Mouse (Mus musculus) neural tube, embryonic 13.5 days (tissue): ENCODE measurements around the gene Tbc1d22a. TPM values are rescaled to one million over a fixed set of nuclear protein-coding genes. Genes with fewer than 3 reads are reported as not detected.

Source experiments
- ATAC-seq: fragments of 200-750 bp; cut with Nextera tagmentation; 2 replicates; pipeline ENCODE4 v1.8.0; 2017; ENCODE audit warnings: low read depth, mild to moderate bottlenecking, moderate TSS enrichment, moderate library complexity
- H3K27ac ChIP-seq: fragments of 300-500 bp; sonication (generic); replicated peaks from 2 replicates; pipeline ENCODE4 v1.5.1; 2015; ENCODE audit warnings: moderate library complexity, mild to moderate bottlenecking, inconsistent platforms
- H3K27me3 ChIP-seq: fragments of 300-500 bp; sonication (generic); 2 replicates; pipeline ENCODE4 v1.6.1; 2015; ENCODE audit warnings: mild to moderate bottlenecking, inconsistent platforms
- H3K36me3 ChIP-seq: fragments of 300-500 bp; sonication (generic); 2 replicates; pipeline ENCODE4 v1.6.1; 2015; ENCODE audit warnings: mild to moderate bottlenecking, inconsistent platforms
- H3K4me1 ChIP-seq: fragments of 300-500 bp; sonication (generic); replicated peaks from 2 replicates; pipeline ENCODE4 v1.6.1; 2015; ENCODE audit warnings: inconsistent platforms
- H3K4me2 ChIP-seq: fragments of 300-500 bp; sonication (generic); 2 replicates; pipeline ENCODE4 v1.6.1; 2015; ENCODE audit warnings: inconsistent platforms, mild to moderate bottlenecking, moderate library complexity
- H3K4me3 ChIP-seq: fragments of 300-500 bp; sonication (generic); 2 replicates; pipeline ENCODE4 v1.5.1; 2015; ENCODE audit warnings: mild to moderate bottlenecking, inconsistent platforms
- H3K9ac ChIP-seq: fragments of 300-500 bp; sonication (generic); 2 replicates; pipeline ENCODE4 v1.6.1; 2015; ENCODE audit warnings: moderate library complexity, mild to moderate bottlenecking, inconsistent platforms
- H3K9me3 ChIP-seq: fragments of 300-500 bp; sonication (generic); 2 replicates; pipeline ENCODE4 v1.6.1; 2016; ENCODE audit warnings: inconsistent platforms
- WGBS: fragments of 180-500 bp; shearing (Covaris S2); methylation state at CpG from one replicate; pipeline ENCODE4 v1.1.7; 2015; 5-methylcytosine and 5-hydroxymethylcytosine counted together
- polyA plus RNA-seq: library from polyadenylated mRNA; unstranded; fragments of >200 nt; fragmentation: Nextera tagmentation; extraction: Ambion mirVana; gene quantifications from 2 replicates; pipeline ENCODE4 v1.2.1, GENCODE M21; 2015

Gene Tbc1d22a
- polyA plus RNA-seq, 1 experiment from 2014 or later: 12.4 TPM

DNA sequence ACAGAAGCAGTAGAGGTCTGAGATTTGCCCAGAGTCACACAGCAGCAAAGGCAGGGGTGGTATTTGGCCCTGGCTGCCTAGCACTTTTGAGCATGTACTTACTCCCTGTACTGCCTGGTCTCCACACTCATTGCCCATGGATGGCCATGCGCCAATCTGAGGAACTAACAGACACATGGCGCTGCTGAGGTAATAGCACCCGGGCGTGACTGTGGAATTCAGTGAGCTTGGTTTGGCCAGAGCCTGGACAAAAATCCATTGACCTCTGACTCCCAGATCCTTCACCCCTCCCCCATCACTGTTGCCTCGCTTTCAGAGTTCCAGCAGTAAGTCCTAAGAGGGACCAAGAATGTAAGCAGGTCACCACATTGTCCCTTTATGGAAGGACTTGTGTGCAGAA is 278.4 kb downstream of the Tbc1d22a start:
- WGBS: 78% methylated on average over 5 of the region's 5 CpGs
- Histone ChIP-seq H3K36me3 (no peaks in the 10 kb centered on the region), H3K27ac (no peak overlapping the region), H3K27me3 (peaks cover 19% of the 10 kb centered on the region), H3K4me1 (peaks cover 23% of the 10 kb centered on the region), H3K4me2 (no peak overlapping the region), H3K9me3 (no peaks in the 10 kb centered on the region), H3K4me3 (no peak overlapping the region), H3K9ac (no peak overlapping the region)
- no peak for ATAC-seq

- Histone ChIP-seq H3K4me2 (no peak overlapping the region), H3K4me3 (no peak overlapping the region), H3K9me3 (no peaks in the 10 kb centered on the region), H3K27me3 (no peaks in the 10 kb centered on the region), H3K27ac (no peak overlapping the region), H3K9ac (no peak overlapping the region), H3K36me3 (no peaks in the 10 kb centered on the region), H3K4me1 (peaks cover 14% of the 10 kb centered on the region)
- WGBS: 87% methylated on average over 4 of the region's 4 CpGs
- ATAC-seq: no peak
These were observed 281.9 kb downstream of the Tbc1d22a start for GRCm38 (mm10) chr15:86496209-86496608.

DNA sequence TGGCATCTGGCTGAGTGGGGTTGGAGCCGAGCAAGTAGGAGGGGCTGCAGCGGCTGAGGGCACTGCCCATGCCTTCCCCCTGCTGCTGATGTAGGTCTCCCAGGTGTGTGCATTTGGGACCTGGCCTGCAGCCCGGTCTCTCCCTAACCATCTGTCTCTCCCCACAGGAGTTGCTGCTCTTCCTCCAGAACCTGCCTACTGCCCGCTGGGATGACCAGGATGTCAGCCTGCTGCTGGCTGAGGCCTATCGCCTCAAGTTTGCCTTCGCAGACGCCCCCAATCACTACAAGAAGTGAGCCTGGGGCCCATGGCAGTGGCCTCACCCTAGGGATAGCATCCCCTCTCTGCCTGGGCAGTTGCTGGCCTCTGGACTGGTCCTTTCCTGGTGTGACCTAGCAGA is 282.4 kb downstream of the Tbc1d22a start:
- WGBS: 85% methylated on average over 7 of the region's 7 CpGs
- H3K27ac ChIP-seq: no peak overlapping the region

DNA sequence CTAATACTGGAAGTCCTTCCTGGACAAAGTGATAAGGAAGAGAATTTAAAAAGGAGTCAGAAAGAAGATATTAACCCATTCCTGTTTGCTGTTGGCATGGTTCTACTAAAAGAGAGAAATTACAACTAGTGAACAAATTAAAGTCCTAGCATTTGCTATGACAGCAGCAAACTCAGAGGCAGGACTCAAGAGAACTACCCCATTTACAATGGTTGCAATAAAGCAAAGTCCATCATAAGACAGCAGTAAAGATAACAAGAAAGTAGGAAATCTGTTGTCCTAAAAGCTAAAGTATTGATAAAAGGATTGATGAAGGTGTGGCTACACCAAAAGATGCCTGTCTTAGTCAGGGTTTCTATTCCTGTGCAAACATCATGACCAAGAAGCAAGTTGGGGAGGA is 286.3 kb downstream of the Tbc1d22a start:
- Histone ChIP-seq H3K27me3 (no peaks in the 10 kb centered on the region), H3K27ac (no peak overlapping the region), H3K4me1 (peaks cover 5% of the 10 kb centered on the region; the same call in 1 of the 2 replicates), H3K9me3 (no peaks in the 10 kb centered on the region), H3K9ac (no peak overlapping the region), H3K4me2 (no peak overlapping the region), H3K36me3 (no peaks in the 10 kb centered on the region), H3K4me3 (no peak overlapping the region)
- no peak for ATAC-seq

More for the DNA sequence above, 282.4 kb downstream of the Tbc1d22a start:
- ATAC-seq: no peak
- H3K4me2 ChIP-seq: no peak overlapping the region
- H3K36me3 ChIP-seq: no peaks in the 10 kb centered on the region
- no peak overlapping the region for H3K4me3 ChIP-seq
- no peaks in the 10 kb centered on the region for H3K9me3 ChIP-seq
- no peaks in the 10 kb centered on the region for H3K27me3 ChIP-seq
- H3K4me1 ChIP-seq: peaks cover 14% of the 10 kb centered on the region
- no peak overlapping the region for H3K9ac ChIP-seq

DNA sequence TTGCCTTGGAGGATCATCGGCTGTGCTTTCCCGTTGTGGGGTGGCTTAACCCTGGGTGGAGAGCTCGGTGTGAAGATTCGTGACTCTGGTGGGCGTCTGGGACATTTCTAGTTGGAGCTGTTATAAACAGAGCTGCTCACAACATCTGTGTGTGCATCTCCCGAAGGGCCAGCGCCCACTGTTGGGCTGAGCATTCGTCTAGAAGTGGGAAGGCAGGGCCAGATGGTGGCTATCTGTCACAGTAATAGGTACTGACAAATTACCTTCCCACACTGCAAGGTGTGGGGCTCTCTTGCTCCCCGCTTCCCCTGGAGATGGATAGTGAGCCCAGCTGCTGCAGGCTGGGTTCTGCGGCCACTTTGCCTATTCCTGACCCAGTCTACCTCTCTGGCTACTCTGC is 289.2 kb downstream of the Tbc1d22a start:
- Histone ChIP-seq H3K9ac (no peak overlapping the region), H3K4me3 (no peak overlapping the region), H3K27me3 (no peaks in the 10 kb centered on the region), H3K4me1 (peaks cover 5% of the 10 kb centered on the region; the same call in 1 of the 2 replicates), H3K4me2 (no peak overlapping the region), H3K36me3 (no peaks in the 10 kb centered on the region), H3K27ac (no peak overlapping the region), H3K9me3 (no peaks in the 10 kb centered on the region)
- ATAC-seq: no peak
- WGBS: 62% methylated on average over 10 of the region's 10 CpGs

- ATAC-seq: no peak
- Histone ChIP-seq H3K36me3 (no peaks in the 10 kb centered on the region), H3K9ac (no peak overlapping the region), H3K27ac (no peak overlapping the region), H3K4me1 (peaks cover 29% of the 10 kb centered on the region), H3K9me3 (no peaks in the 10 kb centered on the region), H3K4me3 (no peak overlapping the region), H3K4me2 (no peak overlapping the region), H3K27me3 (no peaks in the 10 kb centered on the region)
- WGBS: 77% methylated on average over 4 of the region's 4 CpGs
These were observed 292.4 kb downstream of the Tbc1d22a start for GRCm38 (mm10) chr15:86506666-86507065.

- Histone ChIP-seq H3K4me3 (no peak overlapping the region), H3K9ac (no peak overlapping the region), H3K4me1 (peaks cover 29% of the 10 kb centered on the region), H3K27ac (no peak overlapping the region), H3K27me3 (no peaks in the 10 kb centered on the region), H3K9me3 (no peaks in the 10 kb centered on the region), H3K36me3 (no peaks in the 10 kb centered on the region), H3K4me2 (no peak overlapping the region)
- no peak for ATAC-seq
- 89% methylated on average over 8 of the region's 8 CpGs for WGBS
These were observed 293.3 kb downstream of the Tbc1d22a start for GRCm38 (mm10) chr15:86507546-86507945.

GRCm38 (mm10) chr15:86508406-86509176 is 294.3 kb downstream of the Tbc1d22a start:
- no peak overlapping the region for H3K4me2 ChIP-seq
- no peak overlapping the region for H3K4me3 ChIP-seq
- ATAC-seq: no peak
- H3K9me3 ChIP-seq: no peaks in the 10 kb centered on the region
- no peak overlapping the region for H3K27ac ChIP-seq
- 66% methylated on average over 7 of the region's 7 CpGs for WGBS
- H3K36me3 ChIP-seq: no peaks in the 10 kb centered on the region
- H3K27me3 ChIP-seq: no peaks in the 10 kb centered on the region
- peaks cover 28% of the 10 kb centered on the region for H3K4me1 ChIP-seq
- H3K9ac ChIP-seq: no peak overlapping the region

- Histone ChIP-seq H3K4me2 (no peak overlapping the region), H3K4me3 (no peak overlapping the region), H3K27ac (no peak overlapping the region), H3K9ac (no peak overlapping the region), H3K9me3 (no peaks in the 10 kb centered on the region), H3K27me3 (no peaks in the 10 kb centered on the region), H3K36me3 (no peaks in the 10 kb centered on the region), H3K4me1 (peaks cover 27% of the 10 kb centered on the region)
- 80% methylated on average over 6 of the region's 6 CpGs for WGBS
- ATAC-seq: no peak
These were observed 295.3 kb downstream of the Tbc1d22a start for GRCm38 (mm10) chr15:86509601-86510000.

DNA sequence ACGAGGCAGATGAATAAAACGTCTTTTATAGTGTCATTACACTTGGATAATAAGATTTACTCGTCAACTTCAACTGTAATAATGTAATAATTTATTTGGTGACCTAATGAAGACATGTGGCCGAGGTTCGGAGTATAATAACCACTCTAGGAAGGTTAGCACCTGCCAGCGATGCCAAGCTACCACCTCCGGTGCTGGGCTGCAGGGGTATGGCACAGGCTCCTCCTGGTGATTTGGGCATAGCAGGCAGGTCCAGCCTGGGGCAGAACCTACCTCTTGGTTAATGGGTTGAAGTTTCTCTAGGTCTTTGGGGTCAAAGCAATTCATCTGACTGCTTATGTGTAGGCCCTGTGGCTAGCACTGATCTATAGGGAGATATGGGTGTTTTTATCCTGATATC is 296.9 kb downstream of the Tbc1d22a start:
- no peak overlapping the region for H3K9ac ChIP-seq
- 69% methylated on average over 7 of the region's 7 CpGs for WGBS
- peaks cover 27% of the 10 kb centered on the region for H3K4me1 ChIP-seq
- H3K4me3 ChIP-seq: no peak overlapping the region
- no peaks in the 10 kb centered on the region for H3K27me3 ChIP-seq
- H3K4me2 ChIP-seq: no peak overlapping the region
- H3K9me3 ChIP-seq: no peaks in the 10 kb centered on the region
- H3K27ac ChIP-seq: no peak overlapping the region
- H3K36me3 ChIP-seq: no peaks in the 10 kb centered on the region
- no peak for ATAC-seq

GRCm38 (mm10) chr15:86513336-86513735 is 299.1 kb downstream of the Tbc1d22a start:
- 59% methylated on average over 5 of the region's 5 CpGs for WGBS

GRCm38 (mm10) chr15:86520201-86520600 is 305.9 kb downstream of the Tbc1d22a start:
- ATAC-seq: no peak
- H3K9ac ChIP-seq: no peak overlapping the region
- H3K27me3 ChIP-seq: no peaks in the 10 kb centered on the region
- no peak overlapping the region for H3K4me3 ChIP-seq
- H3K4me2 ChIP-seq: no peak overlapping the region
- no peak overlapping the region for H3K27ac ChIP-seq
- 72% methylated on average over 4 of the region's 4 CpGs for WGBS
- H3K4me1 ChIP-seq: 0 out of 2 replicates have a peak, but pooled peaks cover 4% of the 10 kb centered on the region
- H3K36me3 ChIP-seq: no peaks in the 10 kb centered on the region
- 0 out of 2 replicates have a peak, but pooled peaks cover 6% of the 10 kb centered on the region for H3K9me3 ChIP-seq

More at GRCm38 (mm10) chr15:86513336-86513735, 299.1 kb downstream of the Tbc1d22a start:
- Histone ChIP-seq H3K27me3 (no peaks in the 10 kb centered on the region), H3K4me2 (no peak overlapping the region), H3K9me3 (0 out of 2 replicates have a peak, but pooled peaks cover 2% of the 10 kb centered on the region), H3K4me3 (no peak overlapping the region), H3K9ac (no peak overlapping the region), H3K4me1 (peaks cover 27% of the 10 kb centered on the region), H3K36me3 (no peaks in the 10 kb centered on the region), H3K27ac (no peak overlapping the region)
- ATAC-seq: no peak

- Histone ChIP-seq H3K4me1 (no peaks in the 10 kb centered on the region), H3K4me2 (no peak overlapping the region), H3K27me3 (no peaks in the 10 kb centered on the region), H3K4me3 (no peak overlapping the region), H3K27ac (no peak overlapping the region), H3K36me3 (no peaks in the 10 kb centered on the region), H3K9ac (no peak overlapping the region), H3K9me3 (0 out of 2 replicates have a peak, but pooled peaks cover 3% of the 10 kb centered on the region)
- ATAC-seq: no peak
- 85% methylated on average over 6 of the region's 6 CpGs for WGBS
These were observed 321.1 kb downstream of the Tbc1d22a start for GRCm38 (mm10) chr15:86535356-86535755.
